Mouse (Mus musculus) lung, adult 18-20 months (tissue): ENCODE measurements at regions not wholly inside any gene's neighbourhood (a gene's known extent, or its start where the extent isn't known, plus 50 kb on each side); places are given as distances from the start of the nearest gene placed in this dataset.
"Not testable (repeated sequence)": the region's sequence is repeated elsewhere in the genome, so short reads cannot be mapped to it uniquely, and the experiment has no call there.

Experiments used
- DNase-seq, 2 experiments: peaks; one replicate each; pipeline ENCODE4 v3.0.0; 2022; ENCODE audit warnings: mixed read lengths in 2 of 2

DNA sequence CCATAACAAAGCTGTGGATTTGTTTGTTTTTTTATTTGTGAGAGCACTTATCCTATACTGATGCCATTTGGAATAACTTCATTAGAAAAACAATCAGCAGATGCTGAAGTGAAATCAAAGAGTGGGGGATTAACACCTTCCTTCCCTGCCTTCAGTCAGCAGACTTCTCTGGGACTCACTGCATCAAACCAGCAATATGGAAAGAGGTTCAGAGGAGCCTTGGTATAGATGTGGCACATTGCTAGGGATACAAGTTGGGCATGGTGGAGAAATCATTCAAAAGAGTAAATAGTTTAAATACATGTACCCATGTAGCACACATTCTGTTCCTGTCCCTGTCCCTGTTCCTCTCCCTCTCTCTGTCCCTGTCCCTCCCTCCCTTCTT, 364.0 kb upstream of the Rgs18 start:
- DNase-seq = no peak

GRCm38 (mm10) chr1:145138452-145139266, 363.4 kb upstream of the Rgs18 start:
- DNase-seq = peak in 1 of 2 experiments; percentile 5

DNA sequence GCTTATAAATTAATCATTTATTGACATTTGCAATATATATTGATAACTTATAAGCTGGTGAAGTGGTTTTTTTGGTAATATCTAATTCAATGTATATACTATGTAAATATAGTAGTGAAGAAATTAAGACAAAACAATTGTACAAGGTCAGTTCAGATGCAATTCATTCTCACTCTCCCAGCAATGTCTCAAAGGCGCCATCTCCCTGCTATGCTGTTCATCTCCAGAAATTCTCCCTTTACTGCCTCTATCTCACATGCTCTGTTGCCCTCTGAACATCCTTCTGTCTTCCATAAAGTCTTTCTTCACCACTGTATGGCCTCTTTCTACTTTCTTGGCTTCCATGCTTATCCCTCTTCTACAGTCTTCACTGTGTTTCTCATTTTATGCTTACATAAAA, 355.8 kb upstream of the Rgs18 start:
- no peak for DNase-seq

GRCm38 (mm10) chr1:145113171-145113570, 337.9 kb upstream of the Rgs18 start:
- DNase-seq = no peak

- not testable (repeated sequence) for DNase-seq
These were observed 331.5 kb upstream of the Rgs18 start for GRCm38 (mm10) chr1:145106771-145107170.

DNA sequence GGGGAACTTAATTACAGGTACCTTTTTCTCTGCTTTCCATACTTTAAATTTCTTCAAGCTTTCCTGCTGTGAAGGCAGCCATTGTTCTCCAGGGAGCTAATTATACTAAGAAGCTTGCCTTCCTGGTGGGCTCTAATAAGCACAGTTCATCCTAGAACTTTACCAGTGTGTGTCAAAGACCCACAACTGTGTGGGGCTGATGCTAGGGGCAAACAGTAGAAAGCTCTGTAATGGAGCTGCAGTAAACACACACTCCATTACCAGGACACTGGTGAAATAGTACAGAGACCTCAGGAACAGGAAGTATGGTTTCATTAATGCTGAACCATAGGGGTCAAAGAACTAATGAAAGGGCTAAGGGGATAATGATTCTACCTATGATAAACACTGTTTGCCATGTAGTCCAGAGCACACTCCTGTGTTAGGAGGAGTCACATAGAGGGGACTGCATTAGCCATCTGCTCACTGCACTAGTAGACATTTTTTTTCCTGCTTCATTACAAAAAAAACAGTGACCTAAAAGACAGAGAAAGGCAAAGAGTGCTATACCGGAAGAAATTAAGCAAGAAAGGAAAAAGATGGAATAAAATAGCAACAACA, 290.1 kb upstream of the Rgs18 start:
- DNase-seq = no peak

GRCm38 (mm10) chr1:145064384-145064783, 289.1 kb upstream of the Rgs18 start:
- no peak for DNase-seq

- no peak for DNase-seq
These were observed 240.4 kb upstream of the Rgs18 start for GRCm38 (mm10) chr1:145015623-145016022.

DNA sequence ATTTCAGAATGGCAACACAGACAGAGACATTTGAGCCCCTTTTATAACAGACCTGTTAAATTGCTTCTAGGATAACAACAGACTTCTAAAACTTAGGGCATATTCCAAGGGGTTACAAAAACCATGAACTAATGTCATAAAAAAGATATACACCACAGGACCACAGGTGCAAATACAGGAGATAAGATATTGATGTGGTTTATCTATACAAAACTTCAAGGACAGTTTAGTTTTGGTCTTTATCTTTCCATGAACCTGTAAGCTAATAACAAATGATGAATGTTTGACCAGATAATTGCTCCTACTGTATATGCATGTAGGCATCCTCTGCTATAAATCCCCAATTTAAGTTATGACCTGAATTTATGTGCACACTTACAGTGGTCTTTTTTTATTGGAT, 235.6 kb upstream of the Rgs18 start:
- DNase-seq = no peak

- DNase-seq = no peak
These were observed 202.9 kb upstream of the Rgs18 start for GRCm38 (mm10) chr1:144978167-144978566.

- DNase-seq = no peak
These were observed 190.5 kb upstream of the Rgs18 start for GRCm38 (mm10) chr1:144965736-144966135.

GRCm38 (mm10) chr1:144939006-144939405, 163.8 kb upstream of the Rgs18 start:
- no peak for DNase-seq

- no peak for DNase-seq
These were observed 150.9 kb upstream of the Rgs18 start for GRCm38 (mm10) chr1:144926136-144926535.

GRCm38 (mm10) chr1:144916568-144916967, 141.3 kb upstream of the Rgs18 start:
- no peak for DNase-seq

DNA sequence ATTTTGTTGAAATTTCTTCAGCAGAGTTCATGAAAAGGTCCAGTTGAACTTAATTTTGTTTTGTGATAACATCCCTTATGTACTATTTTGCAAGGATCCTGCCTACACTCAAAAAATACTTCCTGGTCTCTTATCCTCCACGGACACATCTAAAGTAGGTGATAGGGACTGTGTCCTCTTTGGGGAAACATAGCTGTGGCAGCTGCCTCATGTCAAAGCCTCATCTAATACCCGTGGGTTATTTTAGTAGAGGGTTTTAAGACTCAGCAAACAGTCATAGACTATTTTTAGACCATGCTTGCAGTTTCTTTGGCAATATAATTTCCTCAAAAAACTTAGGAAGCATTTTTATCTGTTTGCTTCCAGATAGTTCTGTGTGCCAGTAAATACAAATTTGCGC, 127.8 kb upstream of the Rgs18 start:
- no peak for DNase-seq

DNA sequence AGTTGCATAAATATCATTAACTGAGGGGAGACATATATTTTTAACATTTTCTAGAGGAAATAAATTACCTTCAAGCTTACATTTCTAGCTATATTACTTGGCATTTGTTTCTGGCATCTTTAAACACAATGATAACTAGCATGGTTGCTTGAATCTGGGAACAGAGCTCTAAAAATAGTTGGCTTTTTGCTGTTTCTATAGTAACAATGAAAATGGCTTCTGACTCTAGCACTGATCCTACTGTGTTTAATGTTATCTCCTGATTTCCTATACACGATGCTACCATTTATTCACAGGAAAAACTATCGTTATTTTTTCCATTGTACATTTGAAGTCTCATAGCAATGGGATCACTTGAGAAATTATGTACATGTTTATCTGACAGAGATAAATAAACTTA, 108.4 kb upstream of the Rgs18 start:
- no peak for DNase-seq

GRCm38 (mm10) chr1:144862133-144862532, 86.9 kb upstream of the Rgs18 start:
- DNase-seq = no peak
